Mouse (Mus musculus): ENCODE measurements at regions not wholly inside any gene's neighbourhood (a gene's known extent, or its start where the extent isn't known, plus 50 kb on each side); places are given as distances from the start of the nearest gene placed in this dataset.

- TF ChIP-seq CTCF (conservative IDR thresholded peaks at IDR 0.05; ENCODE audit: insufficient read depth, insufficient read length, low read depth, low read length) (no peak), POLR2A (IDR thresholded peaks at IDR 0.05; ENCODE audit: low read depth, low read length) (no peak)
Observed at GRCm38 (mm10) chr15:13667278-13667677, 493.8 kb upstream of the Cdh6 start.

All from kidney, adult 2 months (tissue).